Mouse (Mus musculus): ENCODE data around the gene Camk1g. TPM values are rescaled to one million over a fixed set of nuclear protein-coding genes. Genes with fewer than 3 reads are reported as not detected.

Camk1g gene
- total RNA-seq, 1 experiment: not detected

DNA sequence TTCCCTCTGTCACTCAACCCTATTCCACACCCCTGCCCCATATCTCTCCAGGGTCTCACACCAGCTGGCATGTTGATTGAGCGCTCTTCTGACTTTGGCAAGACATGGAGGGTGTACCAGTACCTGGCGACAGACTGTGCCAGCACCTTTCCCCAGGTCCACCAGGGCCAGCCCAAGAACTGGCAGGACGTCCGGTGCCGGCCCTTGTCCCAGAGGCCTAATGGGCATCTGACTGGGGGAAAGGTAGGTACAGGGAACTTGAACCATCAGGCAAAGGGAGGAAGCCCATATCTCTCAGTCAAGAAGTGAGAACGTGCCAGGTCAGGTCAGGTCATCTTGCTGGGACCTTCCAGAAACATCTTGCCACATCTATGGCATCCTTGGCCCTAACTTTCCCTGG is 46.4 kb downstream of the Camk1g start:
- Histone ChIP-seq H3K27ac (ENCODE audit: insufficient read depth, low read depth, low read length, poor library complexity, severe bottlenecking) (no peak overlapping the region), H3K9ac (ENCODE audit: insufficient read depth, low read depth, low read length, poor library complexity, severe bottlenecking) (no peak overlapping the region), H3K4me1 (ENCODE audit: control insufficient read depth in 2 of 2, insufficient read depth in 2 of 2, low read length in 2 of 2, poor library complexity in 1 of 2) (no peaks in the 10 kb centered on the region), H3K9me3 (ENCODE audit: control insufficient read depth, insufficient read depth, low read depth, low read length) (no peaks in the 10 kb centered on the region), H3K4me3 (ENCODE audit: insufficient read depth in 1 of 2, low read depth in 1 of 2, low read length in 2 of 2, poor library complexity in 1 of 2, severe bottlenecking in 1 of 2) (no peak overlapping the region), H3K36me3 (ENCODE audit: control insufficient read depth, insufficient read depth, low read length, poor library complexity, severe bottlenecking) (no peaks in the 10 kb centered on the region)
- in situ Hi-C loops (cut with MboI; ENCODE audit: low sequenced_read_pairs in 2 of 2, unreplicated experiment in 2 of 2): no loop called here
- TF ChIP-seq HCFC1 (IDR thresholded peaks at IDR 0.05; ENCODE audit: borderline replicate concordance, insufficient read depth, low read length): no peak
- no peak for TF ChIP-seq ZC3H11A (IDR thresholded peaks at IDR 0.05; ENCODE audit: borderline replicate concordance, low read depth, low read length)
- no peak for DNase-seq (ENCODE audit: low read depth, low spot score)

DNA sequence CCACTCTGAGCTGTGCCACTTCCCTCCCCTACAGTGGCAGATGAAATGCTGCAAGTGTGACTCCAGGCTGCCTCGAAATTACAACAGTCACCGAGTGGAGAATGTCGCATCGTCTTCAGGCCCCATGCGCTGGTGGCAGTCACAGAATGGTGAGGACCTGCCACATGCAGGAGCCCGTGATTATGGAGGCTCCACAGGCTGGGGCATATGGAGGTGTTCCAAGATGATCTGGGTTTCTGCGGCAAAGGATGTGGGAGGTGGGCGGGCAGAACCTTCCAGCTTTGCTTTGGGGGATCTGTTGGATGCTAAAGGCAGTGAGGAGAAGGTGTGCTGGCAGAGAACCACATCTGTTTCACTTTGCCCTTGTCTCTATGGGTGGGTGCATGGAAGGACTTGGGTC is 49.7 kb downstream of the Camk1g start:
- Histone ChIP-seq H3K36me3 (ENCODE audit: control insufficient read depth, insufficient read depth, low read length, poor library complexity, severe bottlenecking) (no peaks in the 10 kb centered on the region), H3K9ac (ENCODE audit: insufficient read depth, low read depth, low read length, poor library complexity, severe bottlenecking) (no peak overlapping the region), H3K4me3 (ENCODE audit: insufficient read depth in 1 of 2, low read depth in 1 of 2, low read length in 2 of 2, poor library complexity in 1 of 2, severe bottlenecking in 1 of 2) (no peak overlapping the region), H3K9me3 (ENCODE audit: control insufficient read depth, insufficient read depth, low read depth, low read length) (no peaks in the 10 kb centered on the region), H3K27ac (ENCODE audit: insufficient read depth, low read depth, low read length, poor library complexity, severe bottlenecking) (no peak overlapping the region), H3K4me1 (ENCODE audit: control insufficient read depth in 2 of 2, insufficient read depth in 2 of 2, low read length in 2 of 2, poor library complexity in 1 of 2) (no peaks in the 10 kb centered on the region; a peak in 1 of 4 replicates)
- no peak for TF ChIP-seq CHD2 (IDR thresholded peaks at IDR 0.05; ENCODE audit: low read depth, low read length)
- no peak for TF ChIP-seq MAFK (IDR thresholded peaks at IDR 0.05; ENCODE audit: insufficient read depth, low read depth, low read length)
- TF ChIP-seq ZNF384 (IDR thresholded peaks at IDR 0.05; ENCODE audit: low read depth, low read length): no peak
- TF ChIP-seq ZC3H11A (IDR thresholded peaks at IDR 0.05; ENCODE audit: borderline replicate concordance, low read depth, low read length): no peak
- TF ChIP-seq HCFC1 (IDR thresholded peaks at IDR 0.05; ENCODE audit: borderline replicate concordance, insufficient read depth, low read length): no peak
- DNase-seq (ENCODE audit: low read depth, low spot score): no peak
- in situ Hi-C loops (cut with MboI; ENCODE audit: low sequenced_read_pairs in 2 of 2, unreplicated experiment in 2 of 2): no loop called here

DNA sequence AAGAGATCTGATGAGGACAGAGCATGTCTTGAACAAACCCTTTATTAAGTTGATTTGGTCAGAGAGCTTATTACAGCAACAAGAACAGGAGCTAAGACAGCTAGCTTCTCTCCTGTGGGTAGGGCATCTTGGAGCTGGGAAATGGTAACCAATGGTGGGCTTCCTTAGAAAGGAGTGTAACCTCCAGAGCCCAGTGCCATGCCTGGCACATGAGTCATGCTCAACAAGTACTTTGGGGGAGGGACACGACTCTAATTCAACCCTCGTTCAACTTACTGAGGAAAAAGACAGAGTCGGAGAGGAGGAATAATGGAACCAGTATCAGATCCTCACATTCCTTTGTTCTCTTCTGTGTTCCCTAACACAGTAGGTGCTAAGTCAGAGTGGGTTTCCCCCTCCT is 50.4 kb downstream of the Camk1g start:
- no peaks in the 10 kb centered on the region for H3K9me3 ChIP-seq (ENCODE audit: control insufficient read depth, insufficient read depth, low read depth, low read length)
- no peak overlapping the region for H3K27ac ChIP-seq (ENCODE audit: insufficient read depth, low read depth, low read length, poor library complexity, severe bottlenecking)
- in situ Hi-C loops (cut with MboI; ENCODE audit: low sequenced_read_pairs in 2 of 2, unreplicated experiment in 2 of 2): no loop called here
- TF ChIP-seq ZNF384 (IDR thresholded peaks at IDR 0.05; ENCODE audit: low read depth, low read length) (no peak), MAFK (IDR thresholded peaks at IDR 0.05; ENCODE audit: insufficient read depth, low read depth, low read length) (no peak), HCFC1 (IDR thresholded peaks at IDR 0.05; ENCODE audit: borderline replicate concordance, insufficient read depth, low read length) (no peak), ZC3H11A (IDR thresholded peaks at IDR 0.05; ENCODE audit: borderline replicate concordance, low read depth, low read length) (no peak), CHD2 (IDR thresholded peaks at IDR 0.05; ENCODE audit: low read depth, low read length) (no peak)
- H3K4me3 ChIP-seq (ENCODE audit: insufficient read depth in 1 of 2, low read depth in 1 of 2, low read length in 2 of 2, poor library complexity in 1 of 2, severe bottlenecking in 1 of 2): no peak overlapping the region
- H3K36me3 ChIP-seq (ENCODE audit: control insufficient read depth, insufficient read depth, low read length, poor library complexity, severe bottlenecking): no peaks in the 10 kb centered on the region
- no peak for DNase-seq (ENCODE audit: low read depth, low spot score)
- no peak overlapping the region for H3K9ac ChIP-seq (ENCODE audit: insufficient read depth, low read depth, low read length, poor library complexity, severe bottlenecking)
- no peaks in the 10 kb centered on the region; a peak in 1 of 4 replicates for H3K4me1 ChIP-seq (ENCODE audit: control insufficient read depth in 2 of 2, insufficient read depth in 2 of 2, low read length in 2 of 2, poor library complexity in 1 of 2)

DNA sequence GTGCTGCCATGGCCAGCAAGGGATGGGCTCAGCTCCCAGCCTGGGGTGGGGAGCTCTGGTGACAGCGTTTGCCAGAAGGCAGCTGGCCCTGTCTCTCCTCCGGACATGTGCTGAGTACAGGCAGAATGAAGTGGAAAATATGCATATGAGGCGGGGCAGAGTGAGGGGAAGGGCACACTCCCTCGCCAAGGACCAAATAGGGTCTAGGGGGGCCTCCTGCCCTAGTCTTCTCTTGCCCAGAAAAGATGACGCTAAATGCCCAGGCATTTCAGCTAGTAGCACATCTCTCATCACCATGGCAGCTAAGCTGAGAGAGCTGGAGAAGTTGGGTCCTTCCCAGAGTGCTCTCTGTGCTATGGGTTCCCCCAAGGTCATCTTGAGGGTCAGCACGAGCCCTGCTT is 52.9 kb downstream of the Camk1g start:
- Histone ChIP-seq H3K27ac (ENCODE audit: insufficient read depth, low read depth, low read length, poor library complexity, severe bottlenecking) (no peak overlapping the region), H3K9me3 (ENCODE audit: control insufficient read depth, insufficient read depth, low read depth, low read length) (no peaks in the 10 kb centered on the region), H3K36me3 (ENCODE audit: control insufficient read depth, insufficient read depth, low read length, poor library complexity, severe bottlenecking) (no peaks in the 10 kb centered on the region), H3K4me3 (ENCODE audit: insufficient read depth in 1 of 2, low read depth in 1 of 2, low read length in 2 of 2, poor library complexity in 1 of 2, severe bottlenecking in 1 of 2) (no peak overlapping the region), H3K4me1 (ENCODE audit: control insufficient read depth in 2 of 2, insufficient read depth in 2 of 2, low read length in 2 of 2, poor library complexity in 1 of 2) (no peaks in the 10 kb centered on the region; a peak in 1 of 4 replicates), H3K9ac (ENCODE audit: insufficient read depth, low read depth, low read length, poor library complexity, severe bottlenecking) (no peak overlapping the region)
- DNase-seq (ENCODE audit: low read depth, low spot score): no peak
- no peak for TF ChIP-seq HCFC1 (IDR thresholded peaks at IDR 0.05; ENCODE audit: borderline replicate concordance, insufficient read depth, low read length)
- TF ChIP-seq ZC3H11A (IDR thresholded peaks at IDR 0.05; ENCODE audit: borderline replicate concordance, low read depth, low read length): no peak
- no peak for TF ChIP-seq CHD2 (IDR thresholded peaks at IDR 0.05; ENCODE audit: low read depth, low read length)
- in situ Hi-C loops (cut with MboI; ENCODE audit: low sequenced_read_pairs in 2 of 2, unreplicated experiment in 2 of 2): no loop called here

DNA sequence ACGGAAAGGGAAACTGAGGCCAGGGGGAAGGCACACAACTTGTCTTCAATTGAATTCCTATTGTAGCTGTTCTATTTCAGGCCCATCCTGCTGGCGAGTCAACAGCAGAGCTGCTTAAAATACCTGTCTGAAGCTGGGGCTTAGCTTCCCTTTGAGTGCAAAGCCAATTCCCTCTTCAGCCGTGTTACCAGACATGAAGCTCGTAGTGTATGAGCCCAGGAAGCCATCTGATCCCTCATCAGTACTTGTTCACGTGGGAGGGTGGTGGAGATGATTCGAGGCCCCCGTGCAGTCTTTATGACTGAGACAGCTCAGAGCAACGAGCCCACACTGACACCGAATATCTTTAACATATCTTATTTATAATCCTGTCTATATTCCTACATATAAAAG is 53.7 kb downstream of the Camk1g start:
- Histone ChIP-seq H3K27ac (ENCODE audit: insufficient read depth, low read depth, low read length, poor library complexity, severe bottlenecking) (no peak overlapping the region), H3K9me3 (ENCODE audit: control insufficient read depth, insufficient read depth, low read depth, low read length) (no peaks in the 10 kb centered on the region), H3K9ac (ENCODE audit: insufficient read depth, low read depth, low read length, poor library complexity, severe bottlenecking) (no peak overlapping the region), H3K4me3 (ENCODE audit: insufficient read depth in 1 of 2, low read depth in 1 of 2, low read length in 2 of 2, poor library complexity in 1 of 2, severe bottlenecking in 1 of 2) (no peak overlapping the region), H3K36me3 (ENCODE audit: control insufficient read depth, insufficient read depth, low read length, poor library complexity, severe bottlenecking) (no peaks in the 10 kb centered on the region), H3K4me1 (ENCODE audit: control insufficient read depth in 2 of 2, insufficient read depth in 2 of 2, low read length in 2 of 2, poor library complexity in 1 of 2) (no peaks in the 10 kb centered on the region; a peak in 1 of 4 replicates)
- no peak for TF ChIP-seq ZC3H11A (IDR thresholded peaks at IDR 0.05; ENCODE audit: borderline replicate concordance, low read depth, low read length)
- no peak for TF ChIP-seq MAFK (IDR thresholded peaks at IDR 0.05; ENCODE audit: insufficient read depth, low read depth, low read length)
- TF ChIP-seq ZNF384 (IDR thresholded peaks at IDR 0.05; ENCODE audit: low read depth, low read length): no peak
- TF ChIP-seq HCFC1 (IDR thresholded peaks at IDR 0.05; ENCODE audit: borderline replicate concordance, insufficient read depth, low read length): no peak
- TF ChIP-seq CHD2 (IDR thresholded peaks at IDR 0.05; ENCODE audit: low read depth, low read length): no peak
- DNase-seq (ENCODE audit: low read depth, low spot score): no peak
- in situ Hi-C loops (cut with MboI; ENCODE audit: low sequenced_read_pairs in 2 of 2, unreplicated experiment in 2 of 2): no loop called here

Data from ES-E14 (cell line).